Mouse (Mus musculus) heart, postnatal 36 days (tissue): ENCODE data around the gene Gata2. TPM values are rescaled to one million over a fixed set of nuclear protein-coding genes. Genes with fewer than 3 reads are reported as not detected.

Source experiments
- DNase-seq, 2 experiments: peaks; one replicate each; pipeline ENCODE4 v3.0.0; 2021 to 2022
- intact Hi-C: fragments of 180-260 bp; cut with DNase I; formaldehyde crosslinking; loops from one replicate; pipeline ENCODE4 v1.15.1; 2025
- total RNA-seq, 2 experiments: library from RNA; stranded (reverse); gene quantifications; 2 replicates each; pipeline ENCODE4 v1.2.3; 2021

The Gata2 gene
- total RNA-seq, 2 experiments from 2014 or later: 17.3 to 20.1 TPM

DNA sequence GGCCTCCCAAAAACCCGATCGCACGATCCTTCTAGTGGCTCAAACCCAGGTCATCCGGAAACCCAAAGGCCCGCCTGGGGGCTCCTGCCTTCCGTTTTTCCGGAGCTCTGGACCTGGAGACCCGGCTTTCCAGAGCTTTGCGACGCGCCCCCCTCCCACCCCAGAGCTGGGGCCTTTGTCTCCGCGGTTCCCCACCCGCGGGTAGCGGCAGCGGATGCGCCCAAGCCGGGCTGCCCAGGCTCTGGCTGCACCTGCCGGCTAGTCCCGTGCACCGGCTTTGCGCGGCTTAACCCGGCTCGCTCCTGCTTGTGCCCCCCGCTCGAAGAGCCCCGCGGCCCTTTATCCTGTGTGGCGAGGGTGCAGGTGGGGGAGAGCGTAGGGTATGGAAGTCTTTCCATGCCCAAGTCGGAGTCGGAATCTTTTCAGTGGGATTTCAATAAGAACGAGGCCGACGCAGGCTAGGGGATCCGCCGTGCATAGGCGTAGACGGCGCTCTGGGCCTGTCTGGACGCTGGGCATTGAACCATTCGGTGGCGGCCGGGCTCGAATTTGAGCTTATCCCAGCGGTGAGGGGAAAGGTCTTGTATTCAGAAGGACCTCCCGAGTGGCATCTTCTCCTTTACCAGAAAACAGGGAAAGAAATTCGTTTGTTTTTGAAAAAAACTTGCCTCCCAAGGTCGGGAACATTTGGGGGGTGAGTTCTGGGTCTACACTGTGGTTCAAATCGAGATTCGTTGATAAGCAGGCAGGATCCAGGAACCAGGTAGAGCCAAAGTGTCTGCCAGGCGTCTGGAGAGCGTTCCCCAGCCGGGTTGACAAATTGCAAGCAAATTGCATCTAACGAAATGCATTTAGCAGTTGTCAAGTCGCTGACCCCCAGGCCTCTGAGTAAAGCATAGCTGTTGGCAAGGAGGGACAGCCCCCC lies 624 bp downstream of the Gata2 start:
- intact Hi-C loops: loop anchor here (5.0 kb wide), 3 partner anchors 57 to 293 kb away; no protein-coding TSS in a partner anchor
- peak; percentile 6 to 66 for DNase-seq

- intact Hi-C loops: loop anchor here (5.0 kb wide), 4 partner anchors 48 to 292 kb away; no protein-coding TSS in a partner anchor
- peak; percentile 3 to 24 for DNase-seq
Measured at GRCm38 (mm10) chr6:88194978-88195325, 1.3 kb downstream of the Gata2 start.

- intact Hi-C loops: loop anchor here (5.0 kb wide), 1 partner anchor 49 kb away; no protein-coding TSS in a partner anchor
- peak; percentile 24 to 43 for DNase-seq
Measured at GRCm38 (mm10) chr6:88196054-88196732, 2.5 kb downstream of the Gata2 start.

DNA sequence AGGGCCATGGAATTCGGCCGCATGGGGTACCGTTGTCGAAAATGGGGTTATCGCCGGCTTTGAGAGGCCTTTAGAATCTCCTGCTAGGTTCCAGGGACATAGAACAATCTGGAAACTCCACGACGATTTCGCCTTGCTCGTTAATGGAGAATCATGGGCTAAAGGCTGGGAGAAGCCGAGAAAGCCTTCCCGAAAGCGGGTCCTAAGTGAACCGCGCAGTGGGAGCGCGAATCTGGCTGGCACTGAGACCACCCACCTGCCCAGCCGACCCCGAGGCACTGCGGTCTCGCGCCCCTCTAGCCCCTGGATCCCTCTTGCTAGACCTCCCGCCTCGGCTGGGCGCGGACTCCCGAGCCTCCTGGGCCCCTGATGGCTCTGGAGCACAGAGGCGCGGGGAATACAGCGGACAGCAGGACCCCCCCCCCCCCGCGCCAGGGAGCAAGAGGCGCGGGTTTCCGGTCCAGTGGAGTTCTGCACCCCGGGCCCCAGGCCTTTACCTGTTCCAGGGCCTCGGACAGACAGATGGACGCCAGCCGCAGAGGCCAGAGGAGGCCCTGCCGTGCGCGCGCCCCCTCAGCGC lies 3.1 kb downstream of the Gata2 start:
- no peak for DNase-seq

DNA sequence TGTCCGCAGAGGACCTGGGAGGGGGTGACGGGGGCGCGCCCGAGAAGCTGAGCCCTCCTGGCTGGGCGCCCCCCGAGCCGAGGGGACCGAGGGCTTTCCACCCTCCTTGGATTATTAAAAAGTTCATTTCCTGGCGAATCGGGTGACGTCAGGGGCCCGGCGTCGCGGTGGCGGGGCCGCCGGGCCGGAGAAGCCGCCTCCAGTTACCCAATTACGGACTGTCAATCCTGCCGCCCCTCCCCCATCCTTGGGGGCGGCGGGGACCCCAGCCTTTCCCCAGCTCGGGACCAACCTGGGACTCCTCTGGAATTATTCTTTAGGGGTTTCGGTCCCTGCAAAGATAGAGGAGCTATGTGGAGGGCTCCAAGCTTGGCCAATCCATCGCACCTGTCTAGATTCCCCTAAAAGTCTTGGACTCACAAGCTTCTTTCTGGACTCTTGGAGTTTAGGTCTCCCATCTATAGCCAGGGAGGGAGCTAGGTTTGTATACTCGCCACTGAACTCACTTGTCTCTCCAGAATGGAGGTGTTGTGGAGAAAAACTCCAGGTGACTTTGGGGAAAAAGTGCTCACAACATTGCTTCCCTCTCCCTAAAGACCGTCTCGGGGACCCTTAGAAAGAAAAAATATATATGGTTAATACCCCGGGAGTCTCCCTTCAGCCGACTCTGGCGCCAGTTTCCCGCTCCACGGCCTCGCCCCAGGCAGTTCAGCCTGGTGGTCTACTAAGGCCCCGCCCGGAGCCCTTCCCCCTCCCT lies 3.8 kb downstream of the Gata2 start:
- DNase-seq: peak; percentile 62 to 70
- intact Hi-C loops: loop anchor here (5.0 kb wide), 1 partner anchor 50 kb away; no protein-coding TSS in a partner anchor

More for the DNA sequence above, 3.1 kb downstream of the Gata2 start:
- intact Hi-C loops: loop anchor here (5.0 kb wide), 1 partner anchor 50 kb away; no protein-coding TSS in a partner anchor

GRCm38 (mm10) chr6:88198070-88198940 lies 4.6 kb downstream of the Gata2 start:
- peak; percentile 86 to 87 for DNase-seq
- intact Hi-C loops: loop anchor here (5.0 kb wide), 1 partner anchor 51 kb away; no protein-coding TSS in a partner anchor

GRCm38 (mm10) chr6:88199001-88199717 lies 5.5 kb downstream of the Gata2 start:
- peak; percentile 33 to 50 for DNase-seq
- intact Hi-C loops: loop anchor here (5.0 kb wide), 1 partner anchor 52 kb away; no protein-coding TSS in a partner anchor

- intact Hi-C loops: loop anchor here (5.0 kb wide), 1 partner anchor 53 kb away; no protein-coding TSS in a partner anchor
- DNase-seq: peak in 1 of 2 experiments; percentile 25
Measured at GRCm38 (mm10) chr6:88199718-88200692, 6.3 kb downstream of the Gata2 start.

DNA sequence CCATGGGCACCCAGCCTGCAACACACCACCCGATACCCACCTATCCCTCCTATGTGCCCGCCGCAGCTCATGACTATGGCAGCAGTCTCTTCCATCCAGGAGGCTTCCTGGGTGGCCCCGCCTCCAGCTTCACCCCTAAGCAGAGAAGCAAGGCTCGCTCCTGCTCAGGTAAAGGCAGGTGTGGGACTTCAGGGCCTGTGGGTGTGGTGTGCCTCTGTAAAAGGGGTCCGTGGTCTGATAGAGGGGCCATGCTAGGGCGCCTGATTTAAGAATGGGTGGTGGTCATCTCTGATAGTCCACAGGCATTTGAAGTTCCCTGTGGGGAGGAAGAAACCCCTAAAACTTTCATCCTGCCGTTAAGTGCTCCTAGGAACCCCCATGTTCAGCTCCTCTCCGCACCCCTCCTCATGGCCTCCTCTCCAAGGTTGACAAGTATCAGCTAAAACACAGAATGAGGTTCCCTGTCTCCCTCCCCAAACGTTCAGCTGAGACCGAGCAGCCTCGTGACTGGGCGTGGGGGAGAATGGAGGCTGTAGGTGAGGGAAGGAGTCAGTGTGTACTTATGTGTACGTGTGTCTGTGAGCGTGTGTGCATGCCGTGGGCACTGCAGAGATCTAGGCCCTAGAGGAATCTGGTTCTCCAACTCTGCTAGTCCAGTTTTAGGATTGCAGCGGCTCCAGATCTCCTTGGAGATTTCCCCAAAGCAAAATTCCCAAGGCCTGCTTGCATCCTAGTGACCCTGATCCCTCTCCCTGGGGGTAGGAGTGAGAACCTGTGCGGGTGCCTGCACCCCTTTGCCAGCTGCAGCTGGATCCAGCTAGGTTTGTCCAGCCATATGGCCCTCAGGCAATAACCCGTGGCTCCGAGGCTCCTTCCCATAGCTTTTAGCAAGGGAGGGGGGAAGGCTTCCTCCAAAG lies 7.3 kb downstream of the Gata2 start:
- DNase-seq: no peak
- intact Hi-C loops: no loop called here

DNA sequence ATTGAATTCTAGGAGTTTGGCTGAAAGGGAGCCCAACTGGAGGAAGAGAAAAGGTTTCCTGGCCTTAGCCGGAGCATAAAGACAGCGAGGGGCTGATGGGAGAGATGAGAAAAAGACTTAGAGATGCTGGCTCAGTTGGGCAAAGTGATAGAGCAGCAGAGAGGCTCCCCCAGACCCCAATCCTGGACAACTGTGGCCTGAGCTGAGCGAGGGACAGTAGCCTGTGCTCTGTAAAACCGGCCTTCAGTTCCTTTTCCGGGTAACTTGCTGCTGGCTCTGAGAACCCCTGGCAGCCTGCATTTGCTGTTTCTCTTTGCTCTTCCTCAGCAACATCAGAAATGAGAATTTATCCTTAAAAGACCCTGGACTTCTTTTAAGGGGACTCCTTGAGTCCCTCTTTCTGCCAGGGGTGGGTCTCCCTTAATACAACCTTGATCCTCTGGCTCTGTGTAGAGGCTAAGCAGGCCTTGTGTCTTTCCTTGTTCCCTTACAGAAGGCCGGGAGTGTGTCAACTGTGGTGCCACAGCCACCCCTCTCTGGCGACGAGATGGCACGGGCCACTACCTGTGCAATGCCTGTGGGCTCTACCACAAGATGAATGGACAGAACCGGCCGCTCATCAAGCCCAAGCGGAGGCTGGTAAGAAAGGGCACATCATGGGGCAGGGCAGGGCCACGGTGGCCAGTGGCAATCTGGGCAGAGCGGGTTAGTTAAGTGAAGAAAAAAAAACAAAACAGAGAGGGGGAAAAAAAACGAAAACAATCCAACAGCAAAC lies 8.4 kb downstream of the Gata2 start:
- peak in 1 of 2 experiments; percentile 24 for DNase-seq
- intact Hi-C loops: loop anchor here (2.0 kb wide), 1 partner anchor 65 kb away; no protein-coding TSS in a partner anchor

GRCm38 (mm10) chr6:88202921-88203690 lies 9.4 kb downstream of the Gata2 start:
- intact Hi-C loops: loop anchor here (2.0 kb wide), 1 partner anchor 66 kb away; no protein-coding TSS in a partner anchor
- peak; percentile 47 to 51 for DNase-seq

GRCm38 (mm10) chr6:88203791-88204405 lies 10.2 kb downstream of the Gata2 start:
- intact Hi-C loops: loop anchor here (2.0 kb wide), 1 partner anchor 67 kb away; no protein-coding TSS in a partner anchor
- DNase-seq: no peak

DNA sequence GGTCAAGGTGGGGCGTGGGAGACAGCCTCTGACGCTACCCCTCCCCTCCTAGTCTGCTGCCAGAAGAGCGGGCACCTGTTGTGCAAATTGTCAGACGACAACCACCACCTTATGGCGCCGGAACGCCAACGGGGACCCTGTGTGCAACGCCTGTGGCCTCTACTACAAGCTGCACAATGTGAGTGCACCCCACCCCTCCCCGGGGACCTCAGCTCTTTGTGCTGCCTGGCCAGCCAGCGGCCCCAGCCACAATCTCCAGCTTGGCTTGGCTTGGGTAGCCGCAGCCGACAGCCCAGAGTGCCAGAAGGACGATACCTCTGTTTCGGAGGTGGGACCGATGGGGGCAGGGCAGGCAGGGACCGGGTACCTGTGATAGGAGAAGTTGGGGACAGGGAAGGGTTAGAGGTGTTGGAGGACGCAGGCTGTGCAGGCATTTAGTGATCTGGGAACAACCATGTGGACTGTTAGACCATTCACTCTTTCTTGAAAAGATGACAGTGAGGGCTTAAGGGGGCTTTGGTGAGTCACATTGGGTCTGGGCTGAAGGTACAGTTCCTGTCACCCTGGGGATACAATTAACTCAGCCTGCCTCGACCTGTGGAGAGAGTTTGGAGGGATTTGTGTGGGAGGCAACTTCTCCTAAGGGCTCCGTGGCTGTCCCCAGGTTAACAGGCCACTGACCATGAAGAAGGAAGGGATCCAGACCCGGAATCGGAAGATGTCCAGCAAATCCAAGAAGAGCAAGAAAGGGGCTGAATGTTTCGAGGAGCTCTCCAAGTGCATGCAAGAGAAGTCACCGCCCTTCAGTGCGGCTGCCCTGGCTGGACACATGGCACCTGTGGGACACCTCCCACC lies 11.1 kb downstream of the Gata2 start:
- intact Hi-C loops: loop anchor here (5.0 kb wide), 1 partner anchor 158 kb away; no protein-coding TSS in a partner anchor
- DNase-seq: peak; percentile 57 to 58
